Mouse (Mus musculus) left cerebral cortex, adult 9 months (tissue): ENCODE measurements at regions not wholly inside any gene's neighbourhood (a gene's known extent, or its start where the extent isn't known, plus 50 kb on each side); places are given as distances from the start of the nearest gene placed in this dataset.

Source experiments
- DNase-seq, 2 experiments: peaks; one replicate each; pipeline ENCODE4 v3.0.0; 2022; ENCODE audit warnings: low spot score in 2 of 2

DNA sequence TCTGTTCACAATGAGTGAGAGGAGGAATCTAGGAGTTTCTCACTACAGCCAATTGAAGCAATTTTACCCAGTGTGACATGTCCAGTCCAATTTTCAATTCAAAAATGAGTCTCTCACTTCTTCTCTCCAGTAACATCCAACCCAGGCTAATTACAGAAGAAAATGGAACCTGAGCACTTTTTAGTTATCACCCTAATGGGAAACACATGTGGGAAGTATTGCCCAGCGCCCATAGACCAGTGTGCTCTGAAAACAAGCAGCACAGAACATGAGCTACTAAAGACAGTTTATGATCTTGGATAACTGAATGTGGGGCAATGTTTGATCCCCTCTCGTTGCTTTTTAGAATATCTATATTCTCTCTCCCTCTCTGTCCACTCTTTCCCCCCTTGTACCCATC lies 70.5 kb upstream of the Efemp1 start:
- no peak for DNase-seq

GRCm38 (mm10) chr11:28770831-28771230 lies 82.2 kb upstream of the Efemp1 start:
- DNase-seq: no peak

DNA sequence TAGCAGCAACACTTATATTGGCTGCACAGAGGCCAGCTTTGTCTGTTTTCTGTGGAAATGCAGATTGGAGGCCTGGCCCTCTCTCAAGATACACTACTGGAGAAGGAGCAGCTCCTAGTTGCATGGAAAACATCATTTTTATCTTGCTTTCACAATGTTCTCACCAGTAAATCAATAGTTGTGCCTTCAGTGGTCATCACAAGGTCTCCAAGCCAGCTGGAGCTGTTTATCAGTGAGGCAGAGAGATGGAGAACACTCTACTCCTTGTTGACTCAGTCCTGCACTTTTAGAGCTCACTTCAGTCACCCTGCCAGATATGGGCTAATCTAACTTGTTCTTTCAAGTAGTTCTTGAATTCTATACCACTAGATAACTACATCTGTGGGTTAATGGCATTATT lies 92.3 kb upstream of the Efemp1 start:
- DNase-seq: no peak

DNA sequence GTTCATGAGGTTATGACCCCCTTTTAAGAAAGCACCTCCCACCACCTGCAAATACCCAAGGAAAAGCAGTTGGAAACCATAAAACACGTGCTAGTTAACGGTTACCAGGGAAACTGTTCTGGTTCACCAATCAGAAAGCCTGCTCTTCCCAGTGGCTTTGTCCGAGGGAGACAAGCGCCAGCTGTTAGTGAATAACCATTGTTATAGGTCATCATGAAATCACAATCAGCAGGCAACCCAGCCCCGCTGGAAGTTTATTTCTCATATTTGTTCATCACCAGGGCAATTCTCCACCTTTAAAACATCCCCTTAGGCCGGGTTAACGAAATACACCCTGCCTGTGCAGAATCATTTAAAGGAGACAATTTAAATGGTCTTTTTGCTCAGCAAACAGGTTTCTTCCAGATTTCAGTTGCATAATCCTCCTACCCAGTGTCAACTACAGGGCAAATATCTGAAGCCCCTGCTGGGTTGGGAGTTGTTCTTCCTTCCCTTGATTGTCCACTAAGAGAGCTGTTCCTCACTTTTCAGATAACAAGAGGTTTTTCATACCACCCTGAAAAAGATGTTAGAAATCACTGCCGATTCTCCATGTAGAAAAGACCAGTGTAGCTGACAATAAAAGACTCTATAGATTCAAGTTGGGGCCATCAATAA lies 117.9 kb upstream of the Efemp1 start:
- peak in 1 of 2 experiments; percentile 16 for DNase-seq

- no peak for DNase-seq
These were observed 118.4 kb upstream of the Efemp1 start for GRCm38 (mm10) chr11:28734581-28734931.

DNA sequence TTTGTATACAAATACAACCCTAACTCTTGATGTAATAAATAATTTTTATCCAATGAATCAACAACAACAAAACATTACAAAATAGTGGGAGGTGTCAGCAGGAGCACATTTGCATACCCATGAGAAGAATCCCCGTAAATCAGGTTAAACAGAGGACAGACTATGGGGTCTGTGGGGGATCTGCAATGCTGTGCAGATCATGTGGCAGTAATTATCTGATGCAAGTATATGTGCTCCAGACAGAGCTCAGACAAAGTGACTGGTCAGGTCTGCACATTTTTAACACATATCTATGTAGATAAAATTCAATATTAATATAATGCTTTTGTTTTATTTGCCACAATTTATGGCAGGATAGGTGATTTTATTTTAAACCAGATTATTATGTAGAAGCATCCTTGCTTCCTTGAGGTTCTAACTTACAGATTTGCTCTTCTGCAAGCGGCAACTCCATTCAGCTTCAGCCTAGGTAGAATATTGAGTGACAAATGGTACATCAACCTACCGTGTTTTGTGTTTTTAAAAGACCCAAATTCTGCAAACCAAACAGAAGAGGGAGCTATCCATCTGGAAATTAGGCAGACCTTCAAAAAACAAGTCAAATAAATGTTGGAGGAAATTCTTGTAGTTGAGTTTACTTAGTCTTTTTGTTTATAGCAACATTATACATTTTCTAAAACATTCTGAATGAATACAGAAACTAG lies 119.0 kb upstream of the Efemp1 start:
- DNase-seq: no peak

DNA sequence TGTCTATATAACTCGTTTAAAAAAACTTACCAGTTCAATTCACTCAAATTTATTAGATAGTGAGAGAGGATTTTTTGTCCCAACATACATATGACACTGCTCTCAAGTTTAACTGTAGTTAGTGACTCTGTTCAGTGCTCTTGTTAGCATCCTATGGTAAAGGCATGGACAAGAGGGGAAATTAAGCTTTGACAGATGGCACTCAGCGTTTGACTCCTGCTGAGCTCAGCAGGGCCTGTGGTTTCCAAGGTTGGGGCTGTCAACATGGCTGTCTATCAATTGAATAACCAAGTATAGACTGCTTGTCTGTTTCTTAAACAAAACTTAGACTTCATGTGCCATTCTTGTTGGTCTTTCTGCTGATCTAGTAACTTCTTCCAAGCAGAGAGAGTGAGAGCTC lies 122.9 kb upstream of the Efemp1 start:
- no peak for DNase-seq

DNA sequence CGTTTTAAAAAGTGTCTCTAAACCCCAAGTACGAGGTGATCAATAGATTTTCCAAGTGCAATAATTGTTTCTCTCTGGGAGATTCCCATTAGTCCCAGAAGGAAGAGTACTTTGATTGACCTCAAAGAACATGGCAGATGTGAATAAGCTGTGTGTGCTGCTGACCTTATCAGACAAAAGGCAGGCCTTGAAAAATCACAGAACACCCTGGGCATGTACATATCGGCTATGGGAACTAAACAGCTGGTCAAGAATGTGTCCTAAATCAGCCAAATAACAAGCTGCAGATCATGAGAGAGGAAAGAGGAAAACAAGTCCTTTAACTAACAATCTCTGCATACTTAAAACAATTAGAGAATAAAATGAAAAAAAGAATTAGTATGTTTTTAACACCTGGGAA lies 125.4 kb upstream of the Ccdc85a start:
- no peak for DNase-seq

GRCm38 (mm10) chr11:28708431-28708830 lies 124.3 kb upstream of the Ccdc85a start:
- DNase-seq: no peak

DNA sequence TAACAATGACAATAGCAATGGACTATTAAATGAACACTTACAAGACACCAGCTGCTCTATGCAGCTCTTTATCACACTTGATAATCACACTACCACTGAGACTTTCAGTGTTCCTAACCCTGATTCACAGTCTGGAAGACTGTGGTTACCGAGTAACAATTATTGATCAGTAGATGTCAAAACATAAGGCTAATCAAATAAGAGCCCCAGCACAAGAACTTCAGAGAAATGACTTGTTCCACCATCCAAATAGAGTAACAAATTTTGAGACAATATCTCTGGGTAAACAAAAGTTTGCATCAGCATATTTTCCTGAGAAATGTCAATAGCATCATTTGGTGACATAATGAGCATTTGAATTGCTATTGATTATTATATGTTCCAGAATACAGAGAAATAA lies 118.3 kb upstream of the Ccdc85a start:
- DNase-seq: no peak

- DNase-seq: peak in 1 of 2 experiments; percentile 20
These were observed 117.3 kb upstream of the Ccdc85a start for GRCm38 (mm10) chr11:28701379-28701778.

- DNase-seq: no peak
These were observed 115.6 kb upstream of the Ccdc85a start for GRCm38 (mm10) chr11:28699766-28700165.

DNA sequence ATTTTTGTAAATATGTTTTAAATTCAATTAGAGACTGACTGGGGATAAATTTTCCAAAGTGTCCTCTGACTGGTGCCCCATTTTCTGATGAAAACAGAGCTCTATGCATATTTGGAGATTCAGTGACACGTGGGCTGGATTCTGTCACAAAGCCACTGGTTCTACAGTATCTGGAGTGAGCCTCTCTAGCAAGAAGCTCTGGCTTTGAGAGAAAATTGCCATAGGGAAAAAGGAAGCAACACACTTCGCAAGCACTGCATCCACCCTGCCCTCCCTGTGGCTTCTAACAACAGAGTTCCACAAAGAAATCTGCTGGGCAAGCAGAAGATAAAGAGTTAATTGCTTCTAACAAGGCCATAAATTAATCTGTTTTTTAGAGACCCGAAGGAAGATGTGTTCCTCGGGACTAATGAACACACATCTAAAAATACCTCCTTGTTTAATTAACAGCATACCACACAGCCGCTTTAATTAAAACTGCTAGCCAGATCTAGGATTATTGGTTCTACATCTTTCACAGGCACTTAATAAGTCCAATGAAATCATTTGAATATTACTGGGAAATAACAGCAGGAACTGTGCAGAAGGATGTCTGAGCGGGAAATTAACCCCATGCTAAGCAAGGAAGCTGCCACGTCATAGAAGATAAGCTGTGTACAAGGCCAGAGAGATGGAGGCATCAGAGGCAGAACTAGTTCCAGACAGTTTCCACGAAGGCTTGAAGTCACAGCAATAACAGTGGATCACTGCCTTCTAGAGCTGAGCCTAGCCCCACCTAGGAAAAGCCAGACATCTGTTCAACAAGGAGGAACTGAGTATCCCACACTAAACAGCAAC lies 113.7 kb upstream of the Ccdc85a start:
- no peak for DNase-seq

- DNase-seq: no peak
These were observed 110.9 kb upstream of the Ccdc85a start for GRCm38 (mm10) chr11:28695031-28695430.

DNA sequence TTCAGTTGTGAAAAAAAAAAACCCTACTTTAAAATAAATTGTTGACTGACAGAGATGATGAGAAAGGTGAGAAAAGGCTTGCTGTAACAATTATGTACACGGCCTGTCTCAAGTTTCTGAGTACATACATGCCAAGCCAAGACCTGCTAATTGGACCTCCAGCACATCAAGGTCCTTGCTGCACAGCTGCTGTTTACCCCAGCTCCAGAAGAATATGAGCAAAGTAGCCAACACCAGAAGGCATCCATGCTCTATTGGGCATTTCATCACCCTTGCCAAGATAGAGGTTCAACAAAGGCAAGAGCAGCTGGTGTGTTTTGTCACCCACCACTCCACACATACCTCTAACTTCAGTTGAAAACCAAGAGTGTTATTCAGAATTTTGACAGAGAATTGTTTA lies 109.2 kb upstream of the Ccdc85a start:
- DNase-seq: no peak

GRCm38 (mm10) chr11:28692263-28693194 lies 108.4 kb upstream of the Ccdc85a start:
- DNase-seq: peak in 1 of 2 experiments; percentile 16

DNA sequence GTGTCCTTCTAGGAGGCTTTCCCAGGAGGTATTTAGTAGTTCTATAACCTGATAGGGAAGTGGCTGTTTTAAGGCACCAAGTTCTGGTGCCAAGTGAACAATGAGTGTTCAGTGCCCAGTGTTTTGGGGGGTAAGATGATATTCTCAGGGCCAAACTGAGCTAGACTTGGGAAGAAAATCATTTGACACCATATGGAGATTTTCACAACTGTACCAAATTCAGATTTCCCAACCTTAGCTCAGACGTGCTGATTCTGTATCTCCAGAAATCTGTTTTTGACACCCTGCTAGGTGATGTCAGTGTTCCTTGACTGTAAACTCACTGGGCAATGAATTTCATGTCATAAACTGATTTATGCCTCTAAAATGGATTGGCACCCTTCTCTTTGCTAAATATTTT lies 104.3 kb upstream of the Ccdc85a start:
- DNase-seq: no peak

DNA sequence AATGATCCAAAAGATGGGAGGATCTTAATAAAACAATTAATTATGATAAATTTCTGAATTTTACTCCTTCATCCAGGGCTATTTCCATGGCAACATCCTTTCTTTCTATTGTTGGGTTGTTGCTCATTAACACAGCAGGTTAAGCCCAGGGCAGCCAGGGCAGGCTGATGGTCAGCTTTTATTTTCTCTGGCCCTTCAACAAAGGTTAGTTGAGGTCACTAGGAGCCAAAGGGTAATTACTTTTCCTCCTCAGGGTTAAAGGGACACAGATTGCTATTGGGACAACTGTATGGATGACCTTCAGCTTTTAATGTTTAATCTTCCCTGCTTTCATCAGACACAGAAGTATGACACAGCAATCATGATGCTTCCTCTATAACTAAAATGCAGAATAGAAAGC lies 101.3 kb upstream of the Ccdc85a start:
- no peak for DNase-seq

DNA sequence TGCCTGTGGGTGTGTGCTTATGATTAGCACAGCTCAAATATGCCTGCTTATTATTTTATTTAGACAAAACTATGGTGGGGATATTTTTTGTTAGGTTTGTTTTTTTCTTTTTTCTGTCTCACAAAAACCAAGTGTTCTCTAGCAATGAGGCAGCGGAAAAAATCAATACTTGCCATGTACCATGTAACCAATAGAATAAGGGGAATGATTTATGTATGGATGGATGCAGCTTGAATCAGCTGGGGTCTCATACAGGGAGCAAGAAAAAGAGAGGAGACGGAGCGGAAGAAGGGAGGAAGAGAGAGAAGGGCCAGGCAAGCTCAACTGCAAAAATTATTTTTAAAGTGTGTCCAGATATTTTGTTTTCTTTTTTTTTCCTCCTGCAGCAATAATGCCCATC lies 97.2 kb upstream of the Ccdc85a start:
- DNase-seq: no peak

DNA sequence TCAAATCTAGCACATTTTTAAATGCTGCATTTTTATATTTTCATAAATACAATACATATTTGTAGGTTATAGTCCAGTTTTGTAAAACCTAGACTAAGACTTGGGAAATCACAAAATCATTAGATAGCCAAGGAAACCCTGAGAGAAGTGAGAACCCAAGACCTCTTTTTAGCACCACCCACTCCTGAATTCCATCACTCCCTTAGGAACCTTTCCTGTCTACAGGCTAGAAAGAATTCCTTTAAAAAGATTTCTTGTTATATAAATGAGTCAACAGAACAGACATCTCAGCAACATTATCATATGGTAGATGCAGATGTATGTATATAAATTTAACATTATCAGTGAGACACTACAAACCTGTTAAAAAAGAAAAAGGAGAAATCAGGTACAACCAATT lies 86.6 kb upstream of the Ccdc85a start:
- DNase-seq: no peak

DNA sequence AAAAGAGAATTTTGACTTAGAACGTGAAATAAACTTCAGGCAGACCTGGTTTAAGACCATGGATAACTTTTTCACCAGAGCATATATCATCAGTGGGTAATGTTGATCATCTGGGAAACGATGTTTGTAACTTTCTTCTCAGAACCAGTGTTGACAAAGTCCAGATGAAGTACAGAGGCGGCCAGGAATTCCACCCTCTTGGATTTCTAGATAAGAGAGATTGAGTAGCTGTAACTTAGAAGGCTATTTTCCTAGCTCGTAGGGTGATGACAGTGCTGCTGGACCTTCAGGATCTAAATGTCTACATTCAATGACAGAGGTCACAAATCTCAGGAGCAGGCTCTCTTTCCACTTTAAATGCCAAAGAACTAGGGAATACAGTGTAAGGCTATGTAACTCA lies 85.2 kb upstream of the Ccdc85a start:
- no peak for DNase-seq

DNA sequence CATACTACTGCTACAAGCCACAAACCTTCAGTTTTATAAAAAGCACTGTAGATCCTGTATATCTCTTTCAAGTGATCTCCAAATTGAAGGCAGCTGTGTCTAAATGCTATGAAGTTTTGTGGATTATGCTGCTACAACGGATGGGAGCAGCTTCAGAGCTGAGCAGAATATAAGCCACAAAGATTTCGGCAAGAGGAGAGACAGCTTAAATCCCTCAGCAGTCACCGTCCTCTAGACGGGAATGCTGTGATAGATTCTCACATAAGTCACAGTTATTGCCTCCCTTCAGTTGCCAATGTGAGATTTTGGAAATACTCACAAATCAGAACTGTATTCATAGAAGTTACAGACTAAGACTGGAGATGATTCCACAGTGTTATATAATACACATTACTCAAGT lies 76.3 kb upstream of the Ccdc85a start:
- no peak for DNase-seq
